Mouse (Mus musculus): ENCODE measurements at regions not wholly inside any gene's neighbourhood (a gene's known extent, or its start where the extent isn't known, plus 50 kb on each side); places are given as distances from the start of the nearest gene placed in this dataset.

DNA sequence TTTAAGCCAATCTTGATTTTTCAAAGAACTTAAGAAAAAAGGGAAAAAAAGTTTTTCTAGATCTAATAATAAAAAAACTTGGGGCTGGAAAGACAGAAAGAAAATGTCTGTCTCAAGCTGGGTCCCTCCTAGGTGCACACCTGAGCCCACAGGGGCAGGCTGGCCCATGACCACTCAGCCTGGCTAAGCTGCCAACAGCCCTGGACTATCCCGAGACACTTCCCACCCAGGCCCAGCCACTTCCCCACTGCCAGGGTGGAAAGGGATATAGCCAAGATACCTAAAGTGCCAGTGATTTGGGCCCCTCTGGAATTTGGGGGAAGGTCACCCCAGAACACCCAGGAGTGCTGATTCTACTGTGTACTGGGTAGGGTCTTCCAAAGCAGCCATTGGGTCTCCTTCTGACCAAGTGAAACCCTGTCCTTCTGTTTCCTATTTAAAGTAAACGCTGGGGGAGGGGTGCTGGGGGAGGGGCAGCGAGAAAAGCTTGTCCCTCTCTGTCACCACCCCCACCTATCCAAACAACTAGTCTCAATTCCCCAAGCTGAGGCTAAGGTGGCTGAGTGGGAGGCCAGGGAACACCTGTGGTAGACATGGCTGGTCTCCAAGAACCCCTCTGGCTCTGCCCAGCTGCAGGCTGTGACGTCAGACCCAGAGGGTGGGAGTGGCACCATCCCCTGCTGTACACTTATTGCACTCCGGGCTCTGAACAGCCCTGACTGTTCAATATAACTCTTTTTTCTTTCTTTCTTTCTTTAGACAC lies 62.6 kb downstream of the Mcfd2 start:
- peak; percentile 45 for DNase-seq

DNA sequence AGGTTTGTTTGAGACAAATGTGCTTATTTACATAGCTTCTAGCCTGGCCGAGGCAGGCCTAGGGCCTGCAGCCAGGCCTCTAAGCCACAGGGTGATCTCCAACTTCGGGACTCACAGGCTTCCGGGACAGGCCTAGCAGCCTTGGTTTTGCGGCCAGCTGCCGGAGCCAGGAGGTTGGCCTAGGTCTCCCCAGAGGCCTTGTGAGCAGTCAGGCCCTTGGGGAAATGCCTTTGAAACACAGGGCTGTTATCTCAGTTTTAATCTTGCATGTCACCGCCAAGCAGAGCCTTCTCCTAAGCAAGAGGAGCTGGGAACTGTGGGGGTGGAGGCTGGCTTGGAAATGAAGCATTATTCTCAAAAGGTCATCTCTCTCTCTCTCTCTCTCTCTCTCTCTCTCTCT lies 63.2 kb downstream of the Mcfd2 start:
- peak; percentile 79 for DNase-seq

DNA sequence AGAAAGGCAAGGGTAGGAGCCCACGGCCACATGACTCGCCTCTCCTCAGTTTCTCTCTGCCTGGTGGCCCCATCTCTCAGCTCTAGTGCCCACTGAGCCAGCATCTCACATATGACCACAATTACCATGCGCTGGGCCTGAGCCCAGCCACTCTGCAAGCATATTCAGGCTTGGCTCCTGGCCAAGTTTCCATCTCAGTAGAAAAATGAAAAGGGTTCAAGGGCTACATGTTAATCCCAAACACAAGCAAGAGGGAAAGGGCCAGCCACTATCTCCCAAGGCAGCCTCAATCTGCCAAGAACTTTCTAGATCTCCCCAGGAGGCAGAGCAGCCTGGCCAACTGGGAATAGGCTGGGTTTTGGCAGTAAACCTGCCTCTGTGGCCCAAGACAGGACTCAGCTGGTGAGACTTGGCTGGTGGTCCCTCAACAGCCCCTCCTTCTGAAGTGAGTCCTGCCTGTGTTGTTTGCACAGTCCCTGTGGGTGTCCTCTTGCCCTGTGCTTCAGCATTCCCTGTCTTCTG lies 65.0 kb downstream of the Mcfd2 start:
- DNase-seq: peak; percentile 81

DNA sequence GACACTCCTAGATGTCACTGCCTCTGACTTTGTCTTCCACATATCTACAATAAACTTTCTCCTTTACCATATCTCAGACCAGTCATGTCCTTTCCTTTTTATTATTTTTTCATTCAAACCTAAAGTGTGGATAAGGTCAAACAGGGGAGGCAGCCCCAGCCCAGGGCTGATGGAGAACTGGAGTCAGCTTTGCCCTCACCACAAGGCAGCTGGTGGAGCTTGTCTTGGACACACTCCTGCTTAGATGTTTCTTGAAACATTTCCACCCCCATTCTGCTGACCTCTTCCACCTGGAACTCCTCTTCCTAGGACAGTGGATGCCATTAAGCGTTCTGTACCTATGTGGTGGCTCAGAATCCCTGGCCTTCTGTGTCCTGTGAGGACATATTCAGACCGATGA lies 65.6 kb downstream of the Mcfd2 start:
- DNase-seq: no peak

DNA sequence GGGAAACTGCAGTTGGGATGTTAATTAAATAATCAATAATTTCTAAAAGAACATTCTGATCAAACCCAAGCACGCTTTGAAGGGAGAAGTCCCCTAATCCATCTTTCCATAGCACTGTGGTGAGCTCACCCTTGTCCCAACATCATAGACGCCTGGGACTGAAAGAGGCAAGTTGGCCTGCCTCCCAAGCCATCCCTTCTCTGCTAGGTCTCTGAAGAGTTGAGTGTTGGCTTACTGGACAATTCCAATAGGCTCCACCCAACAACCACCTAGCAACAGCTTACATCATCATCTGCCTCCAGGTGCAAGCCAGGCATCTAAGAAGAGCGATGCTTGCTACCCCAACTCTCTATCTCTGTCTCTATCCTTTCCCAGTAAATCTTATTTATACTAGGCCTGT lies 66.6 kb downstream of the Mcfd2 start:
- DNase-seq: peak; percentile 58

DNA sequence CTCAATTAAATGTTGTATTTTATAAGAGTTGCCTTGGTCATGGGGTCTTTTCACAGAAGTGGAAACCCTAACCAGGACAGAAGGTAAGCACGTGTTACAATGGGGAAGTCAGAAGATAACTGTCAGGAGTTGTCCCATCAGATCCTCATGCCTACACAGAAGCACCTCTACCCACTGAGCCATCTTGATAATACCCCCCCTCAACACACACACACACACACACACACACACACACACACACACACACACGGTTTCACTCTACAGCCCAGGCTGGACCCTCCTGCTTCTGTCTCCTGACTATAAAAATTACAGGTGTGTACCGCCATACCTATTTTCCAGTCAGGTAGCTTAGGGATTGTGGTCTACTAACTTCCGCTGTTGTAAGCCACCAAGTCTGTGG lies 68.3 kb downstream of the Mcfd2 start:
- DNase-seq: no peak

DNA sequence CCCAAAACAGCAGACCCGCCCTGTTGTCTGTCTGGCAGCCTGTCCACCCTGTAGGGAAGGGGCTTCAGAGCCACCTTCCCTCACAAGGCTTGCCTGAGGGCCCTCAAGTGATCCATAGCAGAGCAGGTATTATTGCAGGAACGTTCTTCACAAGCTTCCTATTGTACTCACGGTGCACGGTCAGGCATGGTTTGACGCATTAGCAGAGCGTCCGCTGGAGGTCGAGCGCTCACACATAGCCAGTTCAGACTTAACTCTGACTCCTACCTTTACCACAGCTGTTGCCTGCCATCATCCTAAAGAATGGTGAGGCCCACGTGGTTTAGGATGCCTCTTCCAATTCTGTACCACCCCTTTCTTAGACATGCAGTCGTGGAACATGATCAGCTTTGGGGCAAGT lies 71.1 kb downstream of the Mcfd2 start:
- DNase-seq: no peak

DNA sequence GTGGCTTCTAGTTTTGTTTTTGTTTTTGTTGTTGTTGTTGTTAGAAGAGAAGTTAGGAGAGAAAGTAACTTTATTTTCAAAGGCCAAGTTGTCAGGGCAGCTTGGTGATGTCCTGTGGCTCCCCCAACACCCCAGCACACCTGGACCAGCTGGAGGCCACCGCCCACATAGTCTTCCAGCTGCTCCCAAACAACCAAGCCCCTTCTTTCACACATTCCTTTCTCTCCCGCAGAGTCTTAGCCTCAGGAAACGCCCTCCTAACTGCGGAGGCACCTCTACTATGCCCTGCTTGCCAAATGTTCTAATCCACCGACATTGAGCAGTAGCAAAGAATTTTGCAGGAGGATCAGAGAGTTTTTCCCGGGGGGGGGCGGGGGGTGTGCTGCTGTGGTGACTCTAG lies 72.3 kb downstream of the Mcfd2 start:
- DNase-seq: no peak

DNA sequence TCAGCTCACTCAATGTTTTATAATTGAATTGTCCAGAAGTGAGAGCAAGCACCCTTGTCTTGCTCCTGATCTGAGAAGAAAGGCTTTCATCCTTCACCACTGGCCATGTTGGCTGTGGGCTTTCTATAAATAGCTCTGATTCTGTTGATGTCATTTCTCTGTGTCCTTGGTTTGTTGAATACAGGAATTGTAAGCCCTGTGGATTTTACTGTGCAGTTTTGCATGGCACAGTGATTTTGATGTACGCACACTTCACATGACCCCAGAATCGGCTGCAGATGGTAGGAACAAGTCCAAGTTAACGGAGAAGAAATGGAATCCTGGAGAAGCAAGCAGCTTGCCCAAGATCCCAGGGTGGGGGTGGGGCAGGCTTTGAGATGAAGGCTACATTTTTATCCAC lies 76.1 kb downstream of the Mcfd2 start:
- DNase-seq: no peak

All from lung, postnatal 10 days (tissue).